Mouse (Mus musculus): Measurements from ENCODE around the gene Trcg1. TPM values are rescaled to one million over a fixed set of nuclear protein-coding genes. Genes with fewer than 3 reads are reported as not detected.

The Trcg1 gene
- polyA plus RNA-seq, 1 experiment = not detected

DNA sequence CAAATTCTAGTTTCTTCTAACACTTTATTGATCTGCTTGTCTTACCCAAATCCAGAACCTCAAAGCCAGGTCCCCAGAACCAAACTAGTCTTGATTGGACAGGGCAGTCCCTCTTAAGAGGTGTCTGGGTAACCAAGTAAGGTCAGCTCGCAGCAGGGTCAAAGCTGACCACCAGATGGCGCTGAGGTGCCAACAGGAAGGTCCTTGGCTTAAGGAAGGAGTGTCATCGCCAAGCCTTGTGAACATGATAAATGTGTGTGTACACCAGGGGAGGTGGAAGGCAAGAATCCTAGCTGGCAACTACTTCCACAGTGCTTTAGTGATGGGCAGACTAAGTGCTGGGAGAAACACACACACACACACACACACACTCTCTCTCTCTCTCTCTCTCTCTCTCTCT, 23.4 kb downstream of the Trcg1 start:
- Histone ChIP-seq H3K4me3 (ENCODE audit: insufficient read depth, low read length) (no peak overlapping the region), H3K27ac (ENCODE audit: insufficient read depth, low read length) (no peak overlapping the region), H3K4me1 (ENCODE audit: control insufficient read depth, insufficient read depth, low read length) (peaks cover 2% of the 10 kb centered on the region; the same call in 1 of the 2 replicates)
- peak; percentile 93 for TF ChIP-seq CTCF (IDR thresholded peaks at IDR 0.05; ENCODE audit: extremely low read depth, insufficient read depth, low read length)
- TF ChIP-seq POLR2A (IDR thresholded peaks at IDR 0.05; ENCODE audit: extremely low read depth, insufficient read depth, low read length) = no peak

DNA sequence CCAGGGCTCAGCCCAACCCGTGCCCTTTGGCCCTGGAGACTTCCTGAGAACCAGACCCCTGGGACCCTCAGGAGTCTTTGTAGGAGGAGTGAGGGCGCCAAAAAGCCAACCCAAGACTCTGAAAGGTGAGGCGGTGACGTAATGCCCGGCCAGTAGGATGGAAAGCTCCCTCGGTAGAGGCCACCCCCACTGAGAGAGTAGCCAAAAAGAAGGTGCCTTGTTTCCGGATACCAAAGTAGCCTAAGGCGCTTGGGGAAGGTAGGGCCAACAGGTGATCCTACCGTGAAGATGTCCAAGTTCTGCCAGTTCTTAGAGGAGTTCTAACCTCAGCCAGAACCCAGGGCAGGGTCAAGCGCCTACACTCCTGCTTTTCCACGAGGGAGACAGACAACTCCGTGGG, 24.6 kb downstream of the Trcg1 start:
- H3K27ac ChIP-seq (ENCODE audit: insufficient read depth, low read length) = 0 out of 2 replicates have a peak overlapping the region, but pooled peaks have one; percentile 3
- no peak for TF ChIP-seq CTCF (IDR thresholded peaks at IDR 0.05; ENCODE audit: extremely low read depth, insufficient read depth, low read length)
- TF ChIP-seq POLR2A (IDR thresholded peaks at IDR 0.05; ENCODE audit: extremely low read depth, insufficient read depth, low read length) = no peak
- H3K4me1 ChIP-seq (ENCODE audit: control insufficient read depth, insufficient read depth, low read length) = peaks cover 2% of the 10 kb centered on the region; the same call in 1 of the 2 replicates
- H3K4me3 ChIP-seq (ENCODE audit: insufficient read depth, low read length) = peak overlapping the region; percentile 52

DNA sequence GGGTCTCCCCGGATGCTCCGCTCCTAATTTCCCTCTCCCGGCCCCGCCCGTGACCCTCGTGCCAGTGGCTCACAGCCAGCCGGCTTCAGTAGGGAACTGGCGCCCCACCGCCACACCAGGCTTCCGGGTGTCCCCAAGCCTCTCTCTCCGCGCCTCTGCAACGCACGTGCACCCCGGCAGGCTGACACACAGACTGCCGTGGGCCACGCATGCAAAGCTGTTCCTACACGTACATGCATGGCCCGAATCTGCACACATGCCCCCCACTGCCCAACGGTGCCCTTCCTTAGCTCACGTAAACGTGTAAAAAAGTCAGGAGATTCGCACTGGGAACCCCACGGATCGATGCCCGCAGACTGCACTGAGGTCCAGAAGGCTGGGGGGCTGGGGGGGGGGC, 25.2 kb downstream of the Trcg1 start:
- H3K4me1 ChIP-seq (ENCODE audit: control insufficient read depth, insufficient read depth, low read length) = peaks cover 2% of the 10 kb centered on the region; the same call in 1 of the 2 replicates
- peak overlapping the region; percentile 23; the same call in 1 of the 2 replicates for H3K27ac ChIP-seq (ENCODE audit: insufficient read depth, low read length)
- TF ChIP-seq CTCF (IDR thresholded peaks at IDR 0.05; ENCODE audit: extremely low read depth, insufficient read depth, low read length) (no peak), POLR2A (IDR thresholded peaks at IDR 0.05; ENCODE audit: extremely low read depth, insufficient read depth, low read length) (no peak)
- H3K4me3 ChIP-seq (ENCODE audit: insufficient read depth, low read length) = peak overlapping the region; percentile 52

DNA sequence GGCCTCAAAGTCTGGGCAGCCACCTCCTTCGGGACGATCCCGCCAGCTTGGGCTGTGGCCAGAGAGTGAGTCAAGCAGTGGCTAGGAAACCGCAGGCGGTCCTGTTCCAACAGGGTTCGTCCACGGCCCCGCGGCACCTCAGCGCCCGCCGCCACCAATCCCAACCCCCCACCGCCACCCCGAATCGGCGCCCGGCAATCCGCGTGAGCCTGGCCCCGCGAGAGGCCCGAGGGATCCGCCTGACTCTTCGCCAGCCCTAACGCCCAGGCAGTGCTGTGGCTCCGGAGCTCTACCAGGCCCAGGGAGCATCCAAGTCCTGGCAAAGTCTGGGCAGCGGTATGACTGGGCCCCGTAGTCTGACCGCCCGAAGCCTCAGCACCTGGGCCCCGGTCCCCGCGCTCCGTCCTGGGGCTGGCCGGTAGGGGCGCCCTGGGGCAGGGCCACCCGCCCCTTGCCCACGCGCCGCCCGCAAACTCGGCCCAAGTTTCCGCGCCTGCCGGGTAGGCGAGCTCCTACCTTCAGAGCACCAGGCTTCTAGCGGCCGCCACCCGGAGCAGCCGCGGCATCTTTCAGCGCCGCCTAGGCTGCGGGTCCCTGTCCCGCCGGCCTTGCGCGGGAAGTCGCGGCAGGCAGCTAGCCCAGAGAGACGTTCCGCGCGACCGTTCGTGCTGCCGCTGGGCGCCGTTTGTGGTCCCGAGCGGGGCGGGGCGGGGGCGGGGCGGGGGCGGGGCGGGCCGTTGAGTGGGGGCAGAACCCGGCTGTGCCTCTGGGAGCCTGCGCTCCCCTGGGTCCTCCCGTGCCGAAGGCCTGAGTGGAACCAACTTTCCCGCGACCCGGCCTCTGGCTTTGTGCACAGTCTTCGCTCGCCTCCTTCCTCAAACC, 25.8 kb downstream of the Trcg1 start, which contains the start of gene 1700017B05Rik:
Gene 1700017B05Rik (minus strand): TSS at position 700 of the 882 bp plus-strand sequence.
- TF ChIP-seq CTCF (IDR thresholded peaks at IDR 0.05; ENCODE audit: extremely low read depth, insufficient read depth, low read length) = no peak
- TF ChIP-seq POLR2A (IDR thresholded peaks at IDR 0.05; ENCODE audit: extremely low read depth, insufficient read depth, low read length) = no peak
- H3K4me3 ChIP-seq (ENCODE audit: insufficient read depth, low read length) = peak within 1 kb of the TSS; percentile 52
- H3K4me1 ChIP-seq (ENCODE audit: control insufficient read depth, insufficient read depth, low read length) = peaks cover 2% of the 10 kb centered on the region; the same call in 1 of the 2 replicates
- H3K27ac ChIP-seq (ENCODE audit: insufficient read depth, low read length) = peak within 1 kb of the TSS; percentile 60; the same call in 1 of the 2 replicates

DNA sequence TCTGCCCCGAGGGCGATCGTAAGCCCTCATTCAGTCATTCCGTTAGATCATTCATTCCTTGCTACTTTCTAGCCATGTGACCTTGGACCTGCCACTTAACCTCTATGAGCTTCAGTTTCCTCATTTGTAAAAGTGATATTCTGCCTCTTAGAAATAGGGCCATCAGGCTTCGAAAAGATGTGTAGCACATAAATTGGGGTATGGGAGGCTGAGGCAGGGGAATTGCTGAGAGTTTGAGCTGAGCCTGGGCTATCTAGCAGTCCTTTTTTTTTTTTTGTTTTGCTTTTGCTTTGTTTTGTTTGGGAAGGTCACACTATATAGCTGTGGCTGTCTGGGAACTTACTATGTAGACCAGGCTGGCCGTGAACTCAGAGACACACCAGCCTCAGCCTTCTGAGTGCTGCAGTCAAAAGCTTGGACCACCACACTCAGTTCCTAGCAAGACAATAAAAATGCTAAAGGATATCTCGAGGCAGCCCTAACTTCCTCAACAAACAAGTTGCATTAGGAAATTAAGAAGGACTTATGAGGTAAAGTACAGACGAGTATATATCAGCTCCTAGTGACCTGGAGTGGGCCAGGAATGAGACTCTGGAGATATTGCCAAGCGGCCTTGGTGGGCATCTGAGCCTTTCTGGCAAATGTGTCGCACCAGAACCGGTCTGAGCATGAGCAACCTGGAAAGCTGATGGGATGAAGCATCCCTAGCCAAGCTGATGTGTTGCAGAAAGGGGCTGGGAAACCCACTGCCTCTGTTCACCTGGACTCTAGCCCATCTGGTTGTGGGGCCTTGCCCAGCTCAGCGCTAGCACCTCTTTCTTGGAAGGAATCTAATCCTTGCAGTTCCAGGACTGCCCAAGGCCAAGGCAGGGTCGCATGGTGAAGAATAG, 26.7 kb downstream of the Trcg1 start:
- no peak overlapping the region; the same call in 1 of the 2 replicates for H3K27ac ChIP-seq (ENCODE audit: insufficient read depth, low read length)
- H3K4me3 ChIP-seq (ENCODE audit: insufficient read depth, low read length) = peak overlapping the region; percentile 52
- no peak for TF ChIP-seq CTCF (IDR thresholded peaks at IDR 0.05; ENCODE audit: extremely low read depth, insufficient read depth, low read length)
- TF ChIP-seq POLR2A (IDR thresholded peaks at IDR 0.05; ENCODE audit: extremely low read depth, insufficient read depth, low read length) = no peak
- H3K4me1 ChIP-seq (ENCODE audit: control insufficient read depth, insufficient read depth, low read length) = peaks cover 2% of the 10 kb centered on the region; the same call in 1 of the 2 replicates

DNA sequence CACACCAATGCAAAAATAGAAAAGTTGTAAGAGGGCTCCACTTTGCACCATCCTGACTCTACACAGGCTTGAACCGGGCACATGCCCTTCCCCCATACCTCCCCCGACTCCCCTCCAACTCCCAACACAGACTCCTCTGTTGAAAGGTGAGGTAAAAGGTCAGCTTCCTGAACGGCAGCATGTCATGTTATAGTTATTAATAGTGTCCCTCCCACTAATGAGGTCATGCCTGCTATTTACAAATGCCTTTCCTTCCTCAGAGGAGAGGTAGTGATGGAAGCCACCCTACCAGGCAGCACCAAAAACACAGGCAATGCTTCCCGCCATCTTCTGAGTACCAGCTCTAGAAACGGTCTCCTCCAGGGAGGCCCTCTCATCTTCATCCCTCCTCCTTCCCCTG, 28.8 kb downstream of the Trcg1 start:
- Histone ChIP-seq H3K27ac (ENCODE audit: insufficient read depth, low read length) (no peak overlapping the region), H3K4me1 (ENCODE audit: control insufficient read depth, insufficient read depth, low read length) (peaks cover 2% of the 10 kb centered on the region; the same call in 1 of the 2 replicates), H3K4me3 (ENCODE audit: insufficient read depth, low read length) (no peak overlapping the region)
- TF ChIP-seq POLR2A (IDR thresholded peaks at IDR 0.05; ENCODE audit: extremely low read depth, insufficient read depth, low read length) = no peak

DNA sequence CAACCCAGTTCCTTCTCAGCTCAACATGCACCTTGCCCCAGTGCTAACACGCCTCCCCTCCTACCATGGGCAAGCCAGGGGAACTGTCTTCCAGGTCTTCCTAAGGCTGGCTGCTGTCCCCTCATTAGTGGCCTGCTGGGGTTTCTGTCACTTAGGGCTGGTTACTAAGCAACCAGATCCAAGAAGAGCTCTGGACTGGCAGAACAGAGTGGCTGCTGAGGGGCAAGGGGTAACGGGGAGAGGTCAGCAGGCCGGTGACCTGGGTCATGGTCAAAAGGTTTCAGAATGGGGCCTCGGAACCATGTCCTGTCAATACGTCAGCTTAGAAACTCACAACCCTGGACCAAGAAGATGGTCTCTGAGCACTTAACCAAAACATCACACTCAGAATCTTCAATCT, 31.1 kb downstream of the Trcg1 start:
- TF ChIP-seq CTCF (IDR thresholded peaks at IDR 0.05; ENCODE audit: extremely low read depth, insufficient read depth, low read length) (no peak), POLR2A (IDR thresholded peaks at IDR 0.05; ENCODE audit: extremely low read depth, insufficient read depth, low read length) (no peak)
- H3K4me3 ChIP-seq (ENCODE audit: insufficient read depth, low read length) = no peak overlapping the region
- H3K4me1 ChIP-seq (ENCODE audit: control insufficient read depth, insufficient read depth, low read length) = peaks cover 3% of the 10 kb centered on the region; the same call in 1 of the 2 replicates
- H3K27ac ChIP-seq (ENCODE audit: insufficient read depth, low read length) = no peak overlapping the region

DNA sequence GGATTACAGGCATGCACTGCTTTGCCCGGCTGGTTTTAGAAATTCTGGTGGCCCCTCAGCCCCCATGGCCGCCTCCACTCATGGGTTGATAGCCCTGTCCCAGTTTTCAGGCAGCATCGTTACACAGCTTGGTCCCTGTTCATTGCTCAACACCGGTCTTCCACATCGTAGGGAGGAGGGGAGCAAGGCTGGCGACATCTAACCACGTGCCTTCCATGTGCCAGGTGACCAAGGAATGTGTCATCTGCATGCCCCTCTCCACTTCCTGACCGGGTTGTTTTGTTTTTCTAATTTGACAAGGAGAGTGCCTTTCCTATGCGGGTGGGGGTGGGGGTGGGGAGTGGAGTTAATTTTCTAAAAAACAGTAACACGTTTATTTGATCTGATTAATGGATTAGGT, 31.7 kb downstream of the Trcg1 start:
- Histone ChIP-seq H3K4me1 (ENCODE audit: control insufficient read depth, insufficient read depth, low read length) (0 out of 2 replicates have a peak, but pooled peaks cover 2% of the 10 kb centered on the region), H3K27ac (ENCODE audit: insufficient read depth, low read length) (no peak overlapping the region), H3K4me3 (ENCODE audit: insufficient read depth, low read length) (no peak overlapping the region)
- TF ChIP-seq CTCF (IDR thresholded peaks at IDR 0.05; ENCODE audit: extremely low read depth, insufficient read depth, low read length) = no peak
- no peak for TF ChIP-seq POLR2A (IDR thresholded peaks at IDR 0.05; ENCODE audit: extremely low read depth, insufficient read depth, low read length)

DNA sequence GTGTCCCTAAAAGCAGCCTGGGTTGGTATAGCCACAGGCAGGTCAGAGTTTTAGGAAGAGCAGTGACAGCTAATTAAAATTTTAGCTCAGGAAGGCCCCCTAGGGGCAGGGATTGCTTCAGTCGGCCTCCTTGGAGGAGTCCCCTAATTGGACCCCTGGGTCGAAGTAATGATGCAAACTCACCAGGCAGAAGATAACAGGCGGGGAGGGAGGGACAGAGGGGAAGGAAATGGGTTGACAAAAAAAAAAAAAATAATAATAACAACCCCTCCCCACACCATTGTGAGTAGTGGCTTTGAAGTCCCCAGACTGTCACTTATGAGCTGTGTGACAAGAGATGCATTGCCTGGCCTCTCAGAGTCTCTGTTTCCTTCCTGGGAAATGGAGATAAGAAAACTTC, 32.2 kb downstream of the Trcg1 start:
- no peak overlapping the region for H3K27ac ChIP-seq (ENCODE audit: insufficient read depth, low read length)

More for the DNA sequence above, 32.2 kb downstream of the Trcg1 start:
- H3K4me1 ChIP-seq (ENCODE audit: control insufficient read depth, insufficient read depth, low read length) = 0 out of 2 replicates have a peak, but pooled peaks cover 2% of the 10 kb centered on the region
- no peak overlapping the region for H3K4me3 ChIP-seq (ENCODE audit: insufficient read depth, low read length)
- TF ChIP-seq POLR2A (IDR thresholded peaks at IDR 0.05; ENCODE audit: extremely low read depth, insufficient read depth, low read length) (no peak), CTCF (IDR thresholded peaks at IDR 0.05; ENCODE audit: extremely low read depth, insufficient read depth, low read length) (no peak)

Measured in cortical plate, adult 2 months (tissue).